Mouse (Mus musculus): Measurements from ENCODE around the gene Nos3. TPM values are rescaled to one million over a fixed set of nuclear protein-coding genes. Genes with fewer than 3 reads are reported as not detected.

Nos3 gene
- 0.02 and 0.03 TPM in 2 replicates for polyA plus RNA-seq (2012)

- H3K27me3 ChIP-seq (ENCODE audit: control insufficient read depth): peaks cover 18% of the 10 kb centered on the region
- H3K4me3 ChIP-seq (replicated peaks): no peak within 1 kb of the TSS
- H3K4me1 ChIP-seq (ENCODE audit: control insufficient read depth): no peaks in the 10 kb centered on the region
- no peaks in the 10 kb centered on the region for H3K36me3 ChIP-seq (ENCODE audit: control insufficient read depth)
- no peaks in the 10 kb centered on the region for H3K9me3 ChIP-seq (ENCODE audit: control insufficient read depth, low read length)
- TF ChIP-seq GATA1 (IDR thresholded peaks at IDR 0.05; ENCODE audit: low read length): no peak
- no peak for TF ChIP-seq TAL1 (IDR thresholded peaks at IDR 0.05; ENCODE audit: low read length)
These were observed at the start of gene Nos3 for GRCm38 (mm10) chr5:24364508-24364907. Nos3 (plus strand) TSS chr5:24364810.

- H3K9me3 ChIP-seq (ENCODE audit: control insufficient read depth, low read length): no peaks in the 10 kb centered on the region
- H3K27me3 ChIP-seq (ENCODE audit: control insufficient read depth): peaks cover 4% of the 10 kb centered on the region
- no peak overlapping the region for H3K4me3 ChIP-seq (replicated peaks)
- no peaks in the 10 kb centered on the region for H3K4me1 ChIP-seq (ENCODE audit: control insufficient read depth)
- no peak for TF ChIP-seq GATA1 (IDR thresholded peaks at IDR 0.05; ENCODE audit: low read length)
- no peak for TF ChIP-seq TAL1 (IDR thresholded peaks at IDR 0.05; ENCODE audit: low read length)
- H3K36me3 ChIP-seq (ENCODE audit: control insufficient read depth): no peaks in the 10 kb centered on the region
These were observed 44.7 kb upstream of the Nos3 start for GRCm38 (mm10) chr5:24319776-24320466.

GRCm38 (mm10) chr5:24320467-24320813 is 44.2 kb upstream of the Nos3 start:
- no peaks in the 10 kb centered on the region for H3K36me3 ChIP-seq (ENCODE audit: control insufficient read depth)
- no peak overlapping the region for H3K4me3 ChIP-seq (replicated peaks)

GRCm38 (mm10) chr5:24320894-24321293 is 43.7 kb upstream of the Nos3 start:
- Histone ChIP-seq H3K27me3 (ENCODE audit: control insufficient read depth) (peaks cover 12% of the 10 kb centered on the region), H3K9me3 (ENCODE audit: control insufficient read depth, low read length) (no peaks in the 10 kb centered on the region), H3K4me1 (ENCODE audit: control insufficient read depth) (no peaks in the 10 kb centered on the region), H3K36me3 (ENCODE audit: control insufficient read depth) (no peaks in the 10 kb centered on the region), H3K4me3 (replicated peaks) (no peak overlapping the region)
- TF ChIP-seq TAL1 (IDR thresholded peaks at IDR 0.05; ENCODE audit: low read length) (no peak), GATA1 (IDR thresholded peaks at IDR 0.05; ENCODE audit: low read length) (no peak)

More at GRCm38 (mm10) chr5:24320467-24320813, 44.2 kb upstream of the Nos3 start:
- no peak for TF ChIP-seq TAL1 (IDR thresholded peaks at IDR 0.05; ENCODE audit: low read length)
- TF ChIP-seq GATA1 (IDR thresholded peaks at IDR 0.05; ENCODE audit: low read length): no peak
- peaks cover 9% of the 10 kb centered on the region for H3K27me3 ChIP-seq (ENCODE audit: control insufficient read depth)
- no peaks in the 10 kb centered on the region for H3K4me1 ChIP-seq (ENCODE audit: control insufficient read depth)
- H3K9me3 ChIP-seq (ENCODE audit: control insufficient read depth, low read length): no peaks in the 10 kb centered on the region

GRCm38 (mm10) chr5:24321711-24322682 is 42.6 kb upstream of the Nos3 start:
- Histone ChIP-seq H3K9me3 (ENCODE audit: control insufficient read depth, low read length) (no peaks in the 10 kb centered on the region), H3K4me1 (ENCODE audit: control insufficient read depth) (no peaks in the 10 kb centered on the region), H3K36me3 (ENCODE audit: control insufficient read depth) (no peaks in the 10 kb centered on the region), H3K4me3 (replicated peaks) (no peak overlapping the region), H3K27me3 (ENCODE audit: control insufficient read depth) (peaks cover 12% of the 10 kb centered on the region)
- no peak for TF ChIP-seq GATA1 (IDR thresholded peaks at IDR 0.05; ENCODE audit: low read length)
- TF ChIP-seq TAL1 (IDR thresholded peaks at IDR 0.05; ENCODE audit: low read length): no peak

- H3K36me3 ChIP-seq (ENCODE audit: control insufficient read depth): no peaks in the 10 kb centered on the region
- H3K4me1 ChIP-seq (ENCODE audit: control insufficient read depth): no peaks in the 10 kb centered on the region
- H3K4me3 ChIP-seq (replicated peaks): no peak overlapping the region
- no peaks in the 10 kb centered on the region for H3K9me3 ChIP-seq (ENCODE audit: control insufficient read depth, low read length)
- TF ChIP-seq GATA1 (IDR thresholded peaks at IDR 0.05; ENCODE audit: low read length): no peak
- TF ChIP-seq TAL1 (IDR thresholded peaks at IDR 0.05; ENCODE audit: low read length): no peak
- peaks cover 27% of the 10 kb centered on the region for H3K27me3 ChIP-seq (ENCODE audit: control insufficient read depth)
These were observed 39.4 kb upstream of the Nos3 start for GRCm38 (mm10) chr5:24325251-24325650.

GRCm38 (mm10) chr5:24326166-24326841 is 38.3 kb upstream of the Nos3 start:
- no peaks in the 10 kb centered on the region for H3K36me3 ChIP-seq (ENCODE audit: control insufficient read depth)
- no peaks in the 10 kb centered on the region for H3K4me1 ChIP-seq (ENCODE audit: control insufficient read depth)
- peaks cover 29% of the 10 kb centered on the region for H3K27me3 ChIP-seq (ENCODE audit: control insufficient read depth)
- no peaks in the 10 kb centered on the region for H3K9me3 ChIP-seq (ENCODE audit: control insufficient read depth, low read length)
- TF ChIP-seq TAL1 (IDR thresholded peaks at IDR 0.05; ENCODE audit: low read length) (no peak), GATA1 (IDR thresholded peaks at IDR 0.05; ENCODE audit: low read length) (no peak)
- no peak overlapping the region for H3K4me3 ChIP-seq (replicated peaks)

- no peak overlapping the region for H3K4me3 ChIP-seq (replicated peaks)
- H3K4me1 ChIP-seq (ENCODE audit: control insufficient read depth): no peaks in the 10 kb centered on the region
- no peaks in the 10 kb centered on the region for H3K9me3 ChIP-seq (ENCODE audit: control insufficient read depth, low read length)
- no peaks in the 10 kb centered on the region for H3K36me3 ChIP-seq (ENCODE audit: control insufficient read depth)
- peaks cover 29% of the 10 kb centered on the region for H3K27me3 ChIP-seq (ENCODE audit: control insufficient read depth)
- TF ChIP-seq GATA1 (IDR thresholded peaks at IDR 0.05; ENCODE audit: low read length): no peak
These were observed 37.7 kb upstream of the Nos3 start for GRCm38 (mm10) chr5:24326842-24327417.

All from erythroblast, embryonic 14.5 days (primary cell).